Mouse (Mus musculus) limb, embryonic 11.5 days (tissue): ENCODE measurements around the gene Pard3. TPM values are rescaled to one million over a fixed set of nuclear protein-coding genes. Genes with fewer than 3 reads are reported as not detected.

ENCODE experiments used
- ATAC-seq: fragments of 200-750 bp; cut with Nextera tagmentation; 2 replicates; pipeline ENCODE4 v1.8.0; 2017; ENCODE audit warnings: low read depth; ENCODE audit not compliant: insufficient number of reproducible peaks, low FRiP score, low TSS enrichment
- DNase-seq: peaks from one replicate; pipeline ENCODE4 v3.0.0-alpha.2; 2015; ENCODE audit warnings: low spot score
- H3K27ac ChIP-seq: fragments of 300-500 bp; sonication (generic); replicated peaks from 2 replicates; pipeline ENCODE4 v1.5.1; 2014; ENCODE audit warnings: low read depth, mild to moderate bottlenecking, low read length
- H3K27me3 ChIP-seq: fragments of 300-500 bp; sonication (generic); 2 replicates; pipeline ENCODE4 v1.6.1; 2014; ENCODE audit warnings: mild to moderate bottlenecking, low read length, mixed read lengths; ENCODE audit not compliant: control insufficient read depth, insufficient read depth
- H3K36me3 ChIP-seq: fragments of 300-500 bp; sonication (generic); 2 replicates; pipeline ENCODE4 v1.6.1; 2014; ENCODE audit warnings: mild to moderate bottlenecking, low read length, moderate library complexity, mixed read lengths; ENCODE audit not compliant: control insufficient read depth, insufficient read depth
- H3K4me1 ChIP-seq: fragments of 300-500 bp; sonication (generic); 2 replicates; pipeline ENCODE4 v1.6.1; 2014; ENCODE audit warnings: low read length, mixed read lengths; ENCODE audit not compliant: control insufficient read depth, insufficient read depth
- H3K4me2 ChIP-seq: fragments of 300-500 bp; sonication (generic); 2 replicates; pipeline ENCODE4 v1.6.1; 2014; ENCODE audit warnings: low read depth, mild to moderate bottlenecking, moderate library complexity; ENCODE audit not compliant: severe bottlenecking
- H3K4me3 ChIP-seq: fragments of 300-500 bp; sonication (generic); 2 replicates; pipeline ENCODE4 v1.5.1; 2014; ENCODE audit warnings: low read depth, low read length
- H3K9ac ChIP-seq: fragments of 300-500 bp; sonication (generic); 2 replicates; pipeline ENCODE4 v1.6.1; 2014; ENCODE audit warnings: mild to moderate bottlenecking, low read length
- H3K9me3 ChIP-seq: fragments of 300-500 bp; sonication (generic); 2 replicates; pipeline ENCODE4 v1.6.1; 2016; ENCODE audit warnings: low read length; ENCODE audit not compliant: control insufficient read depth
- WGBS: fragments of 180-500 bp; shearing (Covaris S2); extraction: QIAGEN DNeasy Blood & Tissue Kit; methylation state at CpG from one replicate; pipeline ENCODE4 v1.1.7; 2014; 5-methylcytosine and 5-hydroxymethylcytosine counted together
- polyA plus RNA-seq: library from polyadenylated mRNA; unstranded; fragments of >200 nt; fragmentation: Nextera tagmentation; extraction: Ambion mirVana; gene quantifications from 2 replicates; pipeline ENCODE4 v1.2.1, GENCODE M21; 2014

The Pard3 gene
- polyA plus RNA-seq, 1 experiment from 2014 or later: 38.8 TPM

DNA sequence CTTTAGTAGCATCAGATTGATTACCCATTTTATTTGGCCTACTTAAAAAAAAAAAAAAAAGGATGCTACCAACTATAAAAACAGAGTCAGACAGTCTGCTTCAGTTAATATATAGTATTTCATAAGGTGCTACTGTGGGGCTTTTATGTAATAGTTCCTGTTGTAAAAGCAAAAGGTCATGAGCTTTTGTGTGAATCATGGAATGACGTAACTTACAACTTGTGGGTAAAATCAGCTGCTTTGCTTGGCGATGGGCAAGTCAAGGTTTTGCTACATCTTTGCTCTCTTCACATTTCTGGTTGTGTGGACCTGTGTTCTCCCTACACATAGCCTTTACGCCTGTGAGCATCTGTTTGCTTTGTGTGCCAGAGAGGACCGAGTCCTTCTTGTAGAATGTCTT, 179.7 kb downstream of the Pard3 start:
- no peak for DNase-seq
- no peak overlapping the region for H3K4me3 ChIP-seq
- no peak overlapping the region for H3K27ac ChIP-seq
- ATAC-seq: no peak
- no peaks in the 10 kb centered on the region for H3K9me3 ChIP-seq
- H3K36me3 ChIP-seq: no peaks in the 10 kb centered on the region
- H3K27me3 ChIP-seq: no peaks in the 10 kb centered on the region
- H3K4me1 ChIP-seq: peaks cover 2% of the 10 kb centered on the region; the same call in 1 of the 2 replicates
- H3K4me2 ChIP-seq: no peak overlapping the region
- 88% methylated on average over 4 of the region's 4 CpGs for WGBS
- H3K9ac ChIP-seq: no peak overlapping the region

DNA sequence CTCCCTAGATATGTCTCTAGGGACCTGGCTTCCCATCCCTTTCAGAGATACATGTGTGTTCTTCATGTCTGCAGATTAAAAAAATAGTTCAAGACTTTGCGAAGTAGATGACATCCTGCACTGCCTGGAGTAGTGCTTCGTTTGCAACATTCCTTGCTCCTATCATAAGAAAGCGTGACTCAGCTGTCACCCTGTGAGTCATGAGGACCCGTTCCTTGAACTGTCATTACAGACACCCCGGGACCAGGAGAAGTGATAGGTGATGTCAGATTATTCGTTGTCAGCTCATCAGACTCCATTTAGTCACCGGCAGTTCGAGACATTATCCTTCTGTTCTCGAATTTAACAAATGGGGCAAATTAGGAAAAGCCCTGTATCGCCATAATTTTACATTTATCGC, 180.1 kb downstream of the Pard3 start:
- no peak for ATAC-seq
- H3K9me3 ChIP-seq: no peaks in the 10 kb centered on the region
- no peaks in the 10 kb centered on the region for H3K27me3 ChIP-seq
- no peak overlapping the region for H3K4me2 ChIP-seq
- no peak overlapping the region for H3K4me3 ChIP-seq
- no peak for DNase-seq
- H3K27ac ChIP-seq: no peak overlapping the region
- WGBS: 85% methylated on average over 11 of the region's 11 CpGs
- H3K4me1 ChIP-seq: peaks cover 3% of the 10 kb centered on the region; the same call in 1 of the 2 replicates
- H3K36me3 ChIP-seq: no peaks in the 10 kb centered on the region
- no peak overlapping the region for H3K9ac ChIP-seq

DNA sequence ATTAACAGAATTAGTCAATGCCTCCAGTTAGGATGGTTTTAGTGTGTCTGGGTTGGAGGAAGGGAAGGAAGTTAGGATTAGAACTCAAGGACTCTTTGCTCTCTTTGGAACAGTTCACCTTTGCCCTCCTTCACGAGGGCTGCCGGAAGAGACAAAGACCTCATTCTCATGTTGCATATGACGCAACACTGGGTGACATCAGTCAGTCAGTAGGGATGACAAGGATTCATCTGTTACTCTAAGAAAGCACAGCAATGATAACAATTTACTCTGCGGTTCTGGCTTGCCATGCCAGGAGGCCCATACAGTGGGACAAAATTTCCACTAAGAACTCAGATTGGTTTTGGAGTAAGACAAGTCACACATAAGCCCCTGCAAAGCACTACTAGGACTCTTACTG, 187.1 kb downstream of the Pard3 start:
- H3K9me3 ChIP-seq: no peaks in the 10 kb centered on the region
- H3K27me3 ChIP-seq: no peaks in the 10 kb centered on the region
- no peak overlapping the region for H3K27ac ChIP-seq
- ATAC-seq: no peak
- H3K4me2 ChIP-seq: no peak overlapping the region
- peaks cover 36% of the 10 kb centered on the region for H3K4me1 ChIP-seq
- WGBS: 71% methylated on average over 4 of the region's 4 CpGs
- H3K9ac ChIP-seq: no peak overlapping the region
- no peaks in the 10 kb centered on the region for H3K36me3 ChIP-seq
- DNase-seq: no peak
- no peak overlapping the region for H3K4me3 ChIP-seq

DNA sequence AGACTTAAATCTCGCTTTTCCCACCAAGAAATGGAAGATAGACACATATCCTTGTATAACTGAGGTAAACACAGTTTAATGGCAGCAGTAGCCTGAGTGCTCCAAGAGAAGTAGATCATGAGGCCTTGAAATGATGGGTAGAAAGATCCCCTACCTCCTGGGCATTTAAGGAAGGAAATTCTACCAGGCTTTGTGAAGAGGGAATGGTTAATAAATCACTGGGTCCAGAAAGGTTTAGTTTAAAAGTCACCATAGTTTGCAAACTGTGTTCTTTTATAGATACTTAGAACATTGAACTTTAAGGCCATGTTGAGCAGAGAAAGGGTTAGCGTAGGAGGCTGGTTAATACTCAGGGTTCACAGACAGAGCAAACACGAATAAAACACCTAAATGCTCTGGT, 187.8 kb downstream of the Pard3 start:
- Histone ChIP-seq H3K4me3 (no peak overlapping the region), H3K9ac (no peak overlapping the region), H3K9me3 (no peaks in the 10 kb centered on the region), H3K27ac (no peak overlapping the region), H3K27me3 (no peaks in the 10 kb centered on the region), H3K4me2 (no peak overlapping the region), H3K4me1 (peaks cover 39% of the 10 kb centered on the region), H3K36me3 (no peaks in the 10 kb centered on the region)
- DNase-seq: no peak
- 85% methylated on average over 3 of the region's 3 CpGs for WGBS
- ATAC-seq: no peak

DNA sequence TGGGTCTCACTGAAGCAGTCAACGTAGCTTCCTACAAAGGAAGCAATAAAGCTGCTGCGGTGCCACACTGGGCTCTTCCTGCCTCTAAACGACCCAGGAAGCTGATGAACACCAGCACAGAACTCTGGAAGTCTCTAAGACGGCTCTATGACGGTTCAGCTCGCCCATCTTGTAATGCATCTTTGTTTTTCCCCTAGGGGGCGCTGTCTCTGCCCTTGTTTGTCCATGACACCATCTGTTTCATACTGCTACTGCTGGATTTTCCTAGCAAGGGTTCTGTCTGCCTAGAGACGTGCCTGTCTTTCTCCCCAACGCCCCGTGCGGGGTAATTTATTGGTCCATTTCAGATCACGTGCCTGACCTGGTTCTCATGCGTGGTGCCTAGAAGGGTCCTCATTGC, 188.3 kb downstream of the Pard3 start:
- WGBS: 51% methylated on average over 13 of the region's 13 CpGs
- Histone ChIP-seq H3K4me1 (peaks cover 39% of the 10 kb centered on the region), H3K27ac (no peak overlapping the region), H3K9me3 (no peaks in the 10 kb centered on the region), H3K4me3 (no peak overlapping the region), H3K4me2 (no peak overlapping the region), H3K27me3 (no peaks in the 10 kb centered on the region), H3K9ac (no peak overlapping the region), H3K36me3 (no peaks in the 10 kb centered on the region)
- ATAC-seq (no peak), DNase-seq (no peak)

DNA sequence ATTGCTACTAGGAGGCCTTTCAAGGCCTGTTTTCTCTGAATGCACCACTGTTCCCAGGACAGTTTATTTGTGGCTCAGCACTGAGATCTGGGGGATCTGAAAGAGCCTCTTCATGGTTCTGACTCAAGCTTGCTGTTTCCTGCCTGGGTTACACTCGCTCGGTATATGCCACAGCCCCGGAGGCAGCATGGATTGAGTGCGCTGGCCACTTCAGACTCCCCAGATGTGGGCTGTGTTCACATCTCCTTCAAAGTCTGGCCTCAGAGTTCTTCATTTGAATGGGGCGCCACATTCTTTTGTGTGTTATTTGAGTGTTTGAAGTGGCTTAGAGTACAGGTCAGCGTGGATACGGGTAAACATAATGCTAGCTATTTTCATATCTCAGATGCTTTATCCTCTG, 190.9 kb downstream of the Pard3 start:
- Histone ChIP-seq H3K4me3 (no peak overlapping the region), H3K27ac (no peak overlapping the region), H3K27me3 (no peaks in the 10 kb centered on the region), H3K36me3 (no peaks in the 10 kb centered on the region), H3K9ac (no peak overlapping the region), H3K4me2 (no peak overlapping the region), H3K4me1 (peaks cover 32% of the 10 kb centered on the region), H3K9me3 (no peaks in the 10 kb centered on the region)
- ATAC-seq (no peak), DNase-seq (no peak)
- 65% methylated on average over 7 of the region's 7 CpGs for WGBS

DNA sequence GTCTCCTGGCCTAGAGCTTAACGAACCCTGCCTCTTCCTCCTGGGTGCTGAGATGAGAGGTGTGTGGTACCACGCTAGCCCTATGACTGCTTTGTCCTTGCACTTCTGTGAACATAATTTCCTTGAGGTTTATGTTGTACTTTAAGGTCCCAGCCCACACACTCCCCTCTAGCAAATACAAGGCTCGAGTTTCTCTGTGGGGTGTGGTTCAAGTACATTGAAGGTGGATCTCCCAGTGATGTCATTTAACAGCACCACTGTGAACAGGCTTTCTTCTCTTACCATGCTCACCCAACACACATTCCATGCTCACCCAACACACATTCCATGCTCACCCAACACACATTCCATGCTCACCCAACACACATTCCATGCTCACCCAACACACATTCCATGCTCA, 193.4 kb downstream of the Pard3 start:
- H3K36me3 ChIP-seq: peaks cover 2% of the 10 kb centered on the region; the same call in 1 of the 2 replicates
- H3K4me2 ChIP-seq: no peak overlapping the region
- H3K27me3 ChIP-seq: no peaks in the 10 kb centered on the region
- no peak overlapping the region for H3K9ac ChIP-seq
- H3K27ac ChIP-seq: no peak overlapping the region
- peaks cover 17% of the 10 kb centered on the region for H3K4me1 ChIP-seq
- 75% methylated on average over 3 of the region's 3 CpGs for WGBS
- H3K9me3 ChIP-seq: no peaks in the 10 kb centered on the region
- DNase-seq (no peak), ATAC-seq (no peak)
- H3K4me3 ChIP-seq: no peak overlapping the region

DNA sequence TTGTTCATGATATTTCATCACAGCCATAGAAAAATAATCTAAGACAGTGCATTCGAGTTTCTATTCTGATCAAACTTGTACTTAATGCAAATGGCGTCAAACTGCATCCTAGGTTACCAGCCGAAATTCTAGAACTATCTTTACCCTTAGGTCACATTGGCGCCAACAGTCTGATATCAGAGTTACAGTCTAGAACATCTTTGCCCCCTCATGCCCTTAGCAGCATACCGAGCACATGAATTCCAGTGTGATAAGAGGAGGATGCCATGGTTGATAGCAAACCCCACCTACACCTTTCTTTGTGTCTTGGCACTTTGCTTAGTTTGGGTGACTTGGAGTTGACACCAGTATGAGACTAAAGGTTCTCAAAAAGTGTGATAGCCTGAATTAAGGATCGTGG, 197.4 kb downstream of the Pard3 start:
- DNase-seq (no peak), ATAC-seq (no peak)
- no peak overlapping the region for H3K4me2 ChIP-seq
- H3K27ac ChIP-seq: no peak overlapping the region
- 95% methylated on average over 6 of the region's 6 CpGs for WGBS
- H3K4me1 ChIP-seq: 0 out of 2 replicates have a peak, but pooled peaks cover 3% of the 10 kb centered on the region
- H3K27me3 ChIP-seq: no peaks in the 10 kb centered on the region
- H3K9me3 ChIP-seq: no peaks in the 10 kb centered on the region
- peaks cover 2% of the 10 kb centered on the region; the same call in 1 of the 2 replicates for H3K36me3 ChIP-seq
- no peak overlapping the region for H3K4me3 ChIP-seq
- no peak overlapping the region for H3K9ac ChIP-seq

DNA sequence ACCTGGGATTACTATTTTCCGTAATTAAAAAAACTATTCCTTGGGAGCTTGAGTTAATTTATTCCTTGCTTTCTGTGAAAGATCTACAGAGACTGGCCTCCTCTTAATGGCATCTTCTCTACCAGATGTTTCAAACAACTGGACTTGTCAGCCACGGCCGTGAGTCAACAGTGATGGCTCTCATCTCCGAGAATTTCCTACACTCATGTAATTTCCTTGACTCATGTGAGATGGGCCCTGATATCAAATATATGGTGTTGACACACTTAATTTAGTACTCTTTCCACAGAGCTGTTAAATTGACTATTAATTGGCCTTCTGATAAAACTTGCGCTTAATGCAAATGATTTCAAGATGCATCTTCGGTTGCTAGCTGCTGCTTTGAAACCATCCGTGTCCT, 198.3 kb downstream of the Pard3 start:
- no peak overlapping the region for H3K9ac ChIP-seq
- no peak for DNase-seq
- H3K27ac ChIP-seq: no peak overlapping the region
- no peak for ATAC-seq
- H3K4me2 ChIP-seq: no peak overlapping the region
- peaks cover 2% of the 10 kb centered on the region; the same call in 1 of the 2 replicates for H3K36me3 ChIP-seq
- H3K27me3 ChIP-seq: no peaks in the 10 kb centered on the region
- H3K4me1 ChIP-seq: peaks cover 3% of the 10 kb centered on the region; the same call in 1 of the 2 replicates
- no peak overlapping the region for H3K4me3 ChIP-seq
- H3K9me3 ChIP-seq: no peaks in the 10 kb centered on the region
- 79% methylated on average over 7 of the region's 7 CpGs for WGBS
